Mouse (Mus musculus) B cell, adult 2 months (primary cell): ENCODE measurements around the gene Fam227b.
A peak's percentile ranks its signal among the peaks of the same experiment; 100 is the strongest.

Experiments
- DNase-seq, 2 experiments: peaks; one replicate each; pipeline ENCODE4 v3.0.0; 2022

Fam227b gene

DNA sequence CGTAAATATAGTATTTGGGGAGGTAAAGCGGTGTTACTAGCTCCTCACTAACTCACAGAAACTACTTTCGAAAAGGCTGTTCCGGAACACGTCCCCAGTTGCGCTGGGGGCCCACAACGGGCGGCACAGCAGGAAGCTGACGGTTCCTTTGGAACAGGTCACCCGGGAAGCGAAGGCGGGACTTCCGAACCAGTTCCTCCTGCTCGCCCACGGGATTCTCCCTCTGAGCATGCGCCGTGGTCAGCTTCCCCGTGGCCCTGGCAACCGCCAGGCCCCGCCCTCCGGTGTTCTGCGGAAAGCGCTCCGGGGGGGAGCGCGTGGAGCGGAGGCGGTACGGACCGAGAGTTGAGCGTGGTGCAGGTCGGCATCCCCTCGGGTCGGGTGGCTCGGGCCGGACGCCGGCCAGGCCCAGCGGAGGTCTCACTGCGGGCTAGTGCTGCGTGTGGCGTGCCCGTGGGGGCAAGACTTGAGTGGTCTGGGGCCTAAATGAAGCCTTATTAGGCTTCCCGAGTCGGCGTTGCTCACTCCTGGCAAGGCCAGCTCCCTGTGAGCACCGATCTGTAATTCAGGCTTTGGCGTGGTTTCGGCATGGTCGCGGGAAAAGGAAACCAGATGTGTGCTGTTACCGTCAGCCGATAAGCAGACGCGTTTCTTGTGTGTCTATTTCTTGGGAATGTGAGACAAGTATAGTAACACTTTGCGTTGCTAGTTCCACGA lies at the start of gene Fam227b, which contains the start of gene Dtwd1:
Gene Fam227b, minus strand, starts transcription at position 150 of the 717 bp plus-strand sequence.
Gene Dtwd1, plus strand, starts transcription at position 287 of the 717 bp plus-strand sequence.
- peak; percentile 97 to 98 for DNase-seq

- no peak for DNase-seq
Measured at GRCm38 (mm10) chr2:126198971-126199370, 47.2 kb upstream of the Fam227b start.

- DNase-seq: no peak
Measured at GRCm38 (mm10) chr2:126195631-126196356, 44.0 kb upstream of the Fam227b start.

- DNase-seq: no peak
Measured at GRCm38 (mm10) chr2:126192129-126192528, 40.3 kb upstream of the Fam227b start.

DNA sequence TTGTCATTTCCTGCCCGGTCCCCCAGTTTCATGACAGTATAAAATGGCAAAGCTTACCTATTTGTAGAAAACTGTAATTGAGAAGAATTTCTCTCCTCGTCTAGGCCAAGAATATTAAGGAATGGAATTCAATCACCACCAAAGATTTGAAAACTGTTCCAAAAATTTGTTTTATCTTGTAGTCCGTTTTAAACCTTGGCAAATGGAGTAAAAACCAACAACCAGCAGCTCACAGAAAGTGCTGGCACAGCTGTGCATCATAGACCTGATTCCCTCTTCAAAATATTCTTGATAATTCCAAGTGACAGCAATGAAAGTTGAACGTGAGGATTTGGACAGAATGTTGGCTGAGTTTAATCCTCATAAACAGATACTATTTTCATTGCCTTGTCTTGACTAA lies 39.5 kb upstream of the Fam227b start:
- no peak for DNase-seq

DNA sequence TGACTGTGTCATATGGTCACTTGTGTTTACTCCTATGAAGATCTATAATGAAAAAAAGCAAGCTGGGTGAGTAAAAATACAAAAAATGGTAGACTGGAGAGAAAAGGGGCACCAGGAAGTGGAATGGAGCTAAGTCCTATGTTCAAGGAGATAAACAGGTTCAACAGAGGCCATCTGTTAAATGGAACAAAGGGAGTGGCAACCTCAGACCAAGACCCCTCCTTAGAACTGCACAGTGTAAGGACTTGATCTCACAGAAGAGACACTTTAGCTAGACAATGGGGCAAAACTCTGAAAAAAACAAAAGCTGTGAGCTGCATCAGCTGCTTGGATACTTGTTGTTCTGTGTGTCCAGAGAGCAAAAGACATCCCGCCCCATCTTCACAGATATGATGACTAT lies 19.6 kb upstream of the Fam227b start:
- DNase-seq: no peak

DNA sequence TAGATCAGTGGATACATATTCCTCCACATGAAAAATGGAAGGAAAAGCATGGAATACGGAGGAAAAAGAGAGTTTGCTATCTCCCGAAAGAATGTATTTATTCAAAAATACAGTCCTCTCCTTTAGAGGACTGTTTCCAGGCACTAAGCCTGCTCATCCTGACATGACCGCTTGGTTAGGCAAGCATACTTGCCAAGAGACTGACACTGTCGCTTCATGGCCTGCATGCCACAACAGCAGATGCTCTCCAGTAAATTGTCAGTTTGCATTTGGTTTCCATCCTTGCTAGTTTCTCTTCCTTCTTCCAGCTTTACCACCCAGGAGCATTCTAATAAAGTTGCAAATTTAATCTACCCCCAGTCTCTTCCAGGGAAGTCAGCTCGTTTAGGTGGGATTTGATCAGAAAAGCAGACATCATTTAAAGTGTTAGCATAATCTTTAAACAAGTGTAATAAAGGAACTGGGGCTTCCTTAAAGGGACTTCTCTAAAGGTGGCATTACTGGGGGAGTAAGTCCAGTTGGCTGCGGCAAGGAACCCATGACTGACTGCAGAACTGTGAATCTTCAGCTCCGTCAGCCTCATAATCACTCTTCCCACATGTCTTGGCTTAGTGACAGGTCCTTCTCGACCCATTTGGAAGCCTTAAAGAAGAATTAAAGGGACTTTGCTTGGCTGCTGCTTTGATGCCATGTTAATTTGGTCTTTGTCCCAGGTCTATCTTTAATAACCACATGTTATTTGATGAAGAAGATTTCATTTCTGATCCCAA lies 15.2 kb upstream of the Fam227b start:
- DNase-seq: no peak

- DNase-seq: no peak
Measured at GRCm38 (mm10) chr2:126166335-126166734, 14.5 kb upstream of the Fam227b start.

DNA sequence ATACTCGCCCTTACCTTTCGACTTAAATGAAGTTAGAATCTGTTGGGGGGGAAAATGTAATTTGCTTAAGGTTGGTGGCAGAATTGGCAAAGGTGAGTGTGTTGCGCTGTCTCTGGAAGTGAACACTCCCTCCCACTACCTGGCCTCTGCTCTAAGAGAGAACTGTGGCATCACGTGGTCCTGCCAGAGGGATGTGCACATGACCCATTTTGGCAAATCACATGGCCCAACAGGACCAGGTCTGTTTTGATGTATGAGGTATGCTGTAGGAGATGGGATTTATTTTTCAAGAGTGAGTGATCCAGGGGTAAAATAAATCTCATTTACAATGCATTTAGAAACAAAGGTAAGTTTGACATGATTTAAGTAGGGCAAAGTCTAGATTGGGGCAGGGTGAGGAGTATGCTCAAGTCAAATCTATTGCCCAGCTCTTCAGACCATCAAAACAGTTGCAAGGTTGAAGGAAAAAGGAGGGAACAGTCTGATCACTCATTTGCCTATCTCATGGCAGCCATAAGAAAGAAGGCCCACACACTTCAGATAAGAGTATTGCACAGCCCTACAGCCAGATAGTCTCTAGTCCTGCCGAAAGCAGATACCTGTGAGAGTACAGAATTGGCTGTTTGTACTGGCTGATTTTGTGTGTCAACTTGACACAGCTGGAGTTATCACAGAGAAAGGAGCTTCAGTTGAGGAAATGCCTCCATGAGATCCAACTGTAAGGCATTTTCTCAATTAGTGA lies 13.6 kb upstream of the Fam227b start:
- no peak for DNase-seq

DNA sequence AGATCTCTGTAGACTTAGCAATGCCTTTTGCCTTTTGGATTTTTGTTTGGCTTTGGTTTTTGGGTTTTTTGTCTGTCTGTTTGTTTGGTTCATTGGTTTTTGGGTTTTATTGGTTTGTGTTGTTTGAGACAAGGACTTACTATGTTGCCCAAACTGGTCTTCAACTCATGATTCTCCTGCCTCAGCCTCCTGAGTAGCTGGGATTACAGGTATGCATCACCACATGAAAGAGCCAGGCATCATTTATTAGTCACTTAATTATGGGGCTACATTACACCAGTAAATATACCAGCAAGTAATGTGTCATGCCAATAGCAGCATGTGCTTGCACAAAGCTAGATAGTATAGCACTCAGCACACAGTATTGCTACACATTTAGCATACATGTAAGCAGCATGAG lies 4.1 kb downstream of the Fam227b start:
- no peak for DNase-seq

GRCm38 (mm10) chr2:126094616-126095015 lies 57.2 kb downstream of the Fam227b start:
- no peak for DNase-seq

- DNase-seq: no peak
Measured at GRCm38 (mm10) chr2:126090432-126090831, 61.4 kb downstream of the Fam227b start.

DNA sequence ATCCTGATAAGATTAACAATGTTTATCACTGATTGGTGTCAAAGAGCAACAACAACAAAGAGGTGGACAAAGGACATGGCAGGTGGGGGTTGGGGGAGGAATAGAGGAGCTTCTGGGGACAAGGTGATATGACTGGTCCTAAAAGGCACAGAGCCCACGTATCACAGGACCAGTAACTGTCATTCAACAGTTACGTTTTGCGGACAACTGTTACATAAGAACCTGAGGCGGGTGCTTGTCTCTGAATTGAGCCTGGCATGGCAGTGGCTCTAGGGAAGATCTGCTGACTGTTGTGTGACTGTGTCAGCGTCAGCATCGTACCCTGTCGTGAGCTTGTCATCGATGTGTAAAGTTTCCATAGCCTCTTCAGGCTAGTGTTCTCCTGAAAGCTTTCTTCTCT lies 65.6 kb downstream of the Fam227b start:
- no peak for DNase-seq

- DNase-seq: no peak
Measured at GRCm38 (mm10) chr2:126084326-126084725, 67.5 kb downstream of the Fam227b start.

- DNase-seq: no peak
Measured at GRCm38 (mm10) chr2:126079086-126079485, 72.7 kb downstream of the Fam227b start.

DNA sequence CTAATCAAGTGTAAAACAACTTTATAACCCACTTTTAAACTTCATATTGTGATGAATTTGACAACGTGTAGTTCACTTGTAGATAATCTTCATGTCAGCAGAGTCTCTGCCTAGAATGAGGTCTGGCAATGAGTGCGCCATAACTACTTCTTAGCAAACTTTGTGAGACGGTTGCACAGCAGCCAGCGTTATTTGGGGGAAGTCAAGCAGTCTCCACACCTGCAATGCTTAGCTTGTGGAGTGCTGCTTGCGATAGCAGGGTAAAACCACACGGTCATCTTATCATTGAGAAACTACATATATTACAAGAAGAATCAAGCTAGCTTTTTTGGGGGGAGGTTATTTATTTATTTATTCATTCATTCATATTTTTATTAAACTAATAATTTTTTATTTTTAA lies 75.3 kb downstream of the Fam227b start:
- DNase-seq: no peak

DNA sequence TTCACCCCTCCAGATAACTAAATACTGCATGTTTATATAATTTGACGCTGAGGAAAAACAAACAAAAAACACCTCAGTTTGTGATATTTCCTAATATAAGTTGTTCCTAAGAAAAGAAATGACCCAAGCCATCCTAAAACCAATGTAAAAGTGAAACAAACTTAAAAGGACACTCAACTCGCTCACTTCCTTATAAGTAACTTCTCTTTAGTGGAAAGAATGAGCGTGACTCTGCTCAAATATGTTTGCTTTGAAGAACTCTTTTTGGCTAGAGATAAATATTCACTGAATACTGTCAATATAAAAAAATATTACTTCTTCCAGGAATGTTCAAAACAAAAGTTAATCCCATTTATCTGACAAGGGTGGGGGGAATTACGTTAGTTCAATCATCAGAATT lies 78.1 kb downstream of the Fam227b start:
- DNase-seq: no peak

- DNase-seq: no peak
Measured at GRCm38 (mm10) chr2:126069740-126070139, 82.1 kb downstream of the Fam227b start.

GRCm38 (mm10) chr2:126065303-126065856 lies 86.4 kb downstream of the Fam227b start:
- DNase-seq: no peak

- no peak for DNase-seq
Measured at GRCm38 (mm10) chr2:126064814-126065213, 87.0 kb downstream of the Fam227b start.

GRCm38 (mm10) chr2:126062876-126063275 lies 88.9 kb downstream of the Fam227b start:
- no peak for DNase-seq

DNA sequence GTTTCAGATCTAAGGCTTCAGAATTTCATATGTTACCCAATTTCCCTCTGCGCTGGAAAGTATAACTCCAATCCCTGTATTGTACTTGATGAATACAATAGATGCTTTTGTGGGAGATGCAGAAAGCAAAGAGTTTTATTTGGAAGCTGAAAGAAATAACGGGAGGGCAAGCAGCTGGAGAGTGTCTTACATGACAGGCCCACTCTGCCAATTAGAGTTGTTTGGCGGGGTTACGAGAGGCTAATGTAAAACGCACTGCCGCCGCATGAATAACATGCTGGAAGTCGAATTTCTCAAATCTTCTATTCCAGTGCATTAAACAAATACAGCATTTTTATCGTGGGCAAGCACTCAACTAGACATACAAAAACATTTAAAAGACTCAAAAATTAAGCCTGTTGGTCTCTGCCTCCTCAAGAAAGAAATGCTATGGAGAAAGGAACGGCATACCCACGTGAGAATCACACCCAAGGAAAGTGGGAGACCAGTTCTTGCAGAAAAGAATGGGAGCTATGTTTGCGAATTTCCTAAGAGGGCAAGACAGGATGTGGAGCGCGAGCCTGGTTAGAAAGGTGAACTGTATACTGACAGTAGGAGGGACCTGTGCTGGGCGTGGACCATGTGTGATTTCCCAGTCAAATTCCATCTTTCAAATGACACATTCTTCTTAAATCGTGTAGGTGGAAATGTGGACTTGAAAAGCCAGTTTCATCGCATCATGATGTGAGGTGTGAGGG lies 90.6 kb downstream of the Fam227b start:
- DNase-seq: no peak
